Comparison of ENCODE assay signal across 21 mouse cellular contexts in the genomic region with DNA sequence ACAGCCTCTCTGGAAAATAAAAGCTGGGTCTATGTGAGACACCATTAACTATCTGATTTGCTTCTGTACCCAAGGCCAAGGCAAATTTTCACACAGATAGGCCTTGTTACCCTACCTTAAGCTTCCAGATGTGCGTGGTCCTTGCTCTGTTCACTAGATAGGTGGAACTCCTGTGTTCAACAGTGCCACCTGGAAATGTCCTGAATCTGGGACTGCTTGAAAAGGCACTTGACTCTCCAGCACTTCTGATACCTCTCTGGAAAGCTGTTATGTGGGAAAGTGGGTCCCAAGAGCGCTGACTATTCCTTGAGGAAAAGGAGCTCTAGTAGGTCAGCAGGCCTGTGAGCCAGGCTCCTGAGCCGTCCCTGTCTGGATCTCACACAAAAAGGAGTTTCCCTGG. TPM values are rescaled to one million over a fixed set of nuclear protein-coding genes. Genes with fewer than 3 reads are reported as not detected.
DNase-seq lines count a peak whose midpoint lies in the region; ATAC-seq and TF ChIP-seq lines count a peak whose summit lies in the region.
"Had no signal": no experiment of that assay in that cellular context is flagged by ENCODE, and none has a peak within 500 bp of the region (broad histone marks: within the 10 kb centered on the region; RNA-seq: fewer than 3 reads in every experiment).

No protein-coding gene starts in this region.

- peak overlapping the region; percentile 74 for H3K4me2 ChIP-seq in kidney, embryonic 15.5 days
- H3K4me2 ChIP-seq in limb, embryonic 14.5 days (replicated peaks; ENCODE audit: low read depth, low read length, severe bottlenecking), result peak overlapping the region; percentile 96
- H3K4me2 ChIP-seq in stomach, postnatal 0 days (replicated peaks; ENCODE audit: low read depth), result no peak overlapping the region
- no peak overlapping the region for H3K4me2 ChIP-seq in forebrain, embryonic 14.5 days (ENCODE audit: low read length)
- H3K4me2 ChIP-seq: heart, embryonic 13.5 days; midbrain, embryonic 15.5 days had no signal

- peaks cover 6% of the 10 kb centered on the region; the same call in 1 of the 2 replicates for H3K4me1 ChIP-seq in embryonic facial prominence, embryonic 10.5 days
- H3K4me1 ChIP-seq in kidney, embryonic 15.5 days, result peaks cover 47% of the 10 kb centered on the region
- peaks cover 23% of the 10 kb centered on the region for H3K4me1 ChIP-seq in limb, embryonic 14.5 days (ENCODE audit: control insufficient read depth, insufficient read depth, low read length)
- H3K4me1 ChIP-seq in stomach, postnatal 0 days (replicated peaks; ENCODE audit: control insufficient read depth, insufficient read depth), result no peaks in the 10 kb centered on the region
- H3K4me1 ChIP-seq in forebrain, embryonic 14.5 days (ENCODE audit: control insufficient read depth, insufficient read depth, low read length), result no peaks in the 10 kb centered on the region

- peak overlapping the region; percentile 96 for H3K9ac ChIP-seq in kidney, embryonic 15.5 days
- peak overlapping the region; percentile 100 for H3K9ac ChIP-seq in limb, embryonic 14.5 days (ENCODE audit: low read depth, low read length, severe bottlenecking)
- H3K9ac ChIP-seq in stomach, postnatal 0 days (ENCODE audit: low read length), result no peak overlapping the region
- no peak overlapping the region for H3K9ac ChIP-seq in forebrain, embryonic 14.5 days (ENCODE audit: low read length)
- H3K9ac ChIP-seq: forebrain, postnatal 0 days; heart, embryonic 13.5 days; midbrain, embryonic 15.5 days had no signal

- no peak for ATAC-seq in kidney, embryonic 15.5 days (replicated peaks; ENCODE audit: low FRiP score)
- ATAC-seq in limb, embryonic 14.5 days (ENCODE audit: low FRiP score, low read depth), result no peak
- no peak for ATAC-seq in stomach, postnatal 0 days (ENCODE audit: low FRiP score, low TSS enrichment)
- ATAC-seq in forebrain, embryonic 14.5 days, result no peak
- ATAC-seq: activated CD4-positive, CD25-positive, alpha-beta regulatory T cell, adult 4 months; forebrain, postnatal 0 days; midbrain, embryonic 15.5 days had no signal

- H3K4me3 ChIP-seq in embryonic facial prominence, embryonic 10.5 days, result no peak overlapping the region
- peak overlapping the region; percentile 76 for H3K4me3 ChIP-seq in kidney, embryonic 15.5 days (replicated peaks)
- H3K4me3 ChIP-seq in limb, embryonic 14.5 days (replicated peaks; ENCODE audit: low read length), result peak overlapping the region; percentile 90
- H3K4me3 ChIP-seq in stomach, postnatal 0 days (ENCODE audit: low read depth, low read length), result no peak overlapping the region
- no peak overlapping the region for H3K4me3 ChIP-seq in forebrain, embryonic 14.5 days (ENCODE audit: low read depth, low read length)
- H3K4me3 ChIP-seq: heart, embryonic 13.5 days; midbrain, embryonic 15.5 days had no signal

- TF ChIP-seq EP300 in stomach, postnatal 0 days (optimal IDR thresholded peaks at IDR 0.05), result no peak

- no peak for TF ChIP-seq CTCF in stomach, postnatal 0 days (IDR thresholded peaks at IDR 0.05; ENCODE audit: low read depth)

- no peak for TF ChIP-seq POLR2A in limb, embryonic 14.5 days (IDR thresholded peaks at IDR 0.05; ENCODE audit: borderline replicate concordance, extremely low read depth, insufficient read depth, insufficient read length)

- peak; percentile 76 for DNase-seq in heart, adult 11 months
- no peak for DNase-seq in heart, adult 8-10 months (ENCODE audit: low spot score)
- DNase-seq in embryonic facial prominence, embryonic 10.5 days (ENCODE audit: low spot score), result peak; percentile 29
- no peak for DNase-seq in limb, embryonic 14.5 days (ENCODE audit: low spot score)
- DNase-seq in spleen, postnatal 14 days (ENCODE audit: low spot score in 2 of 2), result no peak
- DNase-seq in stomach, postnatal 0 days (ENCODE audit: low spot score), result no peak
- no peak for DNase-seq in forebrain, embryonic 14.5 days (ENCODE audit: low spot score)
- DNase-seq: adrenal gland, postnatal 36 days; cerebellum, adult 9-11 months; forebrain, postnatal 0 days; liver; lung, adult 2 months had no signal

- peaks cover 100% of the 10 kb centered on the region for H3K27me3 ChIP-seq in embryonic facial prominence, embryonic 10.5 days (replicated peaks; ENCODE audit: low read depth, poor library complexity, severe bottlenecking)
- H3K27me3 ChIP-seq in kidney, embryonic 15.5 days, result peaks cover 16% of the 10 kb centered on the region; the same call in 1 of the 2 replicates
- no peaks in the 10 kb centered on the region for H3K27me3 ChIP-seq in limb, embryonic 14.5 days (ENCODE audit: control insufficient read depth, insufficient read depth, low read length)
- peaks cover 60% of the 10 kb centered on the region for H3K27me3 ChIP-seq in stomach, postnatal 0 days (ENCODE audit: control insufficient read depth, insufficient read depth, low read length)
- H3K27me3 ChIP-seq in forebrain, embryonic 14.5 days (replicated peaks; ENCODE audit: control insufficient read depth, insufficient read depth, low read length), result peaks cover 98% of the 10 kb centered on the region

- no peaks in the 10 kb centered on the region for H3K36me3 ChIP-seq in embryonic facial prominence, embryonic 10.5 days (replicated peaks)
- no peaks in the 10 kb centered on the region for H3K36me3 ChIP-seq in kidney, embryonic 15.5 days
- peaks cover 28% of the 10 kb centered on the region for H3K36me3 ChIP-seq in limb, embryonic 14.5 days (ENCODE audit: control insufficient read depth, insufficient read depth, low read length)
- no peaks in the 10 kb centered on the region for H3K36me3 ChIP-seq in stomach, postnatal 0 days (ENCODE audit: control insufficient read depth, insufficient read depth, low read length)
- no peaks in the 10 kb centered on the region for H3K36me3 ChIP-seq in forebrain, embryonic 14.5 days (ENCODE audit: control insufficient read depth, insufficient read depth, low read length)
- H3K36me3 ChIP-seq: heart, embryonic 13.5 days; midbrain, embryonic 15.5 days had no signal

- H3K9me3 ChIP-seq in embryonic facial prominence, embryonic 10.5 days, result no peaks in the 10 kb centered on the region
- H3K9me3 ChIP-seq in kidney, embryonic 15.5 days (replicated peaks), result no peaks in the 10 kb centered on the region
- H3K9me3 ChIP-seq in limb, embryonic 14.5 days (ENCODE audit: control insufficient read depth, low read length), result no peaks in the 10 kb centered on the region
- no peaks in the 10 kb centered on the region for H3K9me3 ChIP-seq in stomach, postnatal 0 days (ENCODE audit: control insufficient read depth, low read length)
- no peaks in the 10 kb centered on the region for H3K9me3 ChIP-seq in forebrain, embryonic 14.5 days (replicated peaks; ENCODE audit: control insufficient read depth, low read length)
- H3K9me3 ChIP-seq: heart, embryonic 13.5 days; midbrain, embryonic 15.5 days had no signal

- WGBS in embryonic facial prominence, embryonic 10.5 days, result 7% methylated on average over 3 of the region's 3 CpGs
- 25% methylated on average over 3 of the region's 3 CpGs for WGBS in kidney, embryonic 15.5 days
- WGBS in limb, embryonic 14.5 days, result 16% methylated on average over 3 of the region's 3 CpGs
- WGBS in stomach, postnatal 0 days, result 11% methylated on average over 3 of the region's 3 CpGs
- WGBS in forebrain, embryonic 14.5 days, result 4% methylated on average over 3 of the region's 3 CpGs

- no peak overlapping the region for H3K27ac ChIP-seq in embryonic facial prominence, embryonic 10.5 days (replicated peaks)
- peak overlapping the region; percentile 97 for H3K27ac ChIP-seq in kidney, embryonic 15.5 days
- H3K27ac ChIP-seq in limb, embryonic 14.5 days (replicated peaks; ENCODE audit: low read depth, low read length), result peak overlapping the region; percentile 99
- no peak overlapping the region for H3K27ac ChIP-seq in stomach, postnatal 0 days (replicated peaks)
- H3K27ac ChIP-seq in forebrain, embryonic 14.5 days (ENCODE audit: low read depth, low read length), result no peak overlapping the region
- H3K27ac ChIP-seq: heart, embryonic 13.5 days; macrophage; midbrain, embryonic 15.5 days had no signal

RNA-seq across cellular contexts. Expression of a gene that starts 3.8 kb away (rescaled TPM):
- total RNA-seq in heart, adult 8-10 months (2022), result not detected
- polyA plus RNA-seq in embryonic facial prominence, embryonic 10.5 days (2016; fragmentation: Nextera tagmentation; extraction: Ambion mirVana), result not detected in 2 replicates
- polyA plus RNA-seq in kidney, embryonic 15.5 days (2015; fragmentation: Nextera tagmentation; extraction: Ambion mirVana), result 157 and 172 TPM in 2 replicates
- 111 and 136 TPM in 2 replicates for polyA plus RNA-seq in limb, embryonic 14.5 days (2012; rRNA removed)
- 117 and 149 TPM in 2 replicates for polyA plus RNA-seq in limb, embryonic 14.5 days (2014; fragmentation: Nextera tagmentation; extraction: Ambion mirVana)
- polyA plus RNA-seq in stomach, postnatal 0 days (2015; fragmentation: Nextera tagmentation; extraction: Ambion mirVana), result 0.06 TPM in 1 of 2 replicates, not detected in the other
- not detected in 2 replicates for polyA plus RNA-seq in forebrain, embryonic 14.5 days (2014; fragmentation: Nextera tagmentation; extraction: Ambion mirVana)
- total RNA-seq: forebrain, postnatal 0 days; layer of hippocampus, adult 18-20 months; neutrophil, adult 5-6 weeks had no signal
- polyA plus RNA-seq: activated CD4-positive, CD25-positive, alpha-beta regulatory T cell, adult 4 months; forebrain, postnatal 0 days; heart, embryonic 13.5 days; lung, adult 2 months; macrophage had no signal

RNA-seq across cellular contexts. Expression of a gene that starts 5.9 kb away (rescaled TPM):
- total RNA-seq in heart, adult 8-10 months (2022), result not detected
- not detected in 2 replicates for polyA plus RNA-seq in embryonic facial prominence, embryonic 10.5 days (2016; fragmentation: Nextera tagmentation; extraction: Ambion mirVana)
- 53.4 and 65.1 TPM in 2 replicates for polyA plus RNA-seq in kidney, embryonic 15.5 days (2015; fragmentation: Nextera tagmentation; extraction: Ambion mirVana)
- 107 and 134 TPM in 2 replicates for polyA plus RNA-seq in limb, embryonic 14.5 days (2012; rRNA removed)
- 39.0 and 45.2 TPM in 2 replicates for polyA plus RNA-seq in limb, embryonic 14.5 days (2014; fragmentation: Nextera tagmentation; extraction: Ambion mirVana)
- polyA plus RNA-seq in stomach, postnatal 0 days (2015; fragmentation: Nextera tagmentation; extraction: Ambion mirVana), result 0.13 and 0.61 TPM in 2 replicates
- not detected in 2 replicates for polyA plus RNA-seq in forebrain, embryonic 14.5 days (2014; fragmentation: Nextera tagmentation; extraction: Ambion mirVana)
- total RNA-seq: forebrain, postnatal 0 days; layer of hippocampus, adult 18-20 months; neutrophil, adult 5-6 weeks had no signal
- polyA plus RNA-seq: forebrain, postnatal 0 days; lung, adult 2 months; midbrain, embryonic 15.5 days had no signal

RNA-seq across cellular contexts. Expression of a gene that starts 8.8 kb away (rescaled TPM):
- total RNA-seq in heart, adult 8-10 months (2022), result not detected
- polyA plus RNA-seq in embryonic facial prominence, embryonic 10.5 days (2016; fragmentation: Nextera tagmentation; extraction: Ambion mirVana), result not detected in 2 replicates
- polyA plus RNA-seq in kidney, embryonic 15.5 days (2015; fragmentation: Nextera tagmentation; extraction: Ambion mirVana), result 34.3 and 34.8 TPM in 2 replicates
- polyA plus RNA-seq in limb, embryonic 14.5 days (2012; rRNA removed), result 32.6 and 41.2 TPM in 2 replicates
- 31.1 and 39.0 TPM in 2 replicates for polyA plus RNA-seq in limb, embryonic 14.5 days (2014; fragmentation: Nextera tagmentation; extraction: Ambion mirVana)
- polyA plus RNA-seq in stomach, postnatal 0 days (2015; fragmentation: Nextera tagmentation; extraction: Ambion mirVana), result not detected in 2 replicates
- not detected in 2 replicates for polyA plus RNA-seq in forebrain, embryonic 14.5 days (2014; fragmentation: Nextera tagmentation; extraction: Ambion mirVana)
- total RNA-seq: adrenal gland, postnatal 36 days; forebrain, postnatal 0 days; hematopoietic stem cell, adult 5-6 weeks; layer of hippocampus, adult 18-20 months; neutrophil, adult 5-6 weeks had no signal
- polyA plus RNA-seq: activated CD4-positive, CD25-positive, alpha-beta regulatory T cell, adult 4 months; forebrain, postnatal 0 days; heart, embryonic 13.5 days; lung, adult 2 months; macrophage; testis, adult 2 months had no signal

RNA-seq across cellular contexts. Expression of a gene that starts 15.2 kb away (rescaled TPM):
- under 1 TPM in 3 of 4 experiments, not detected in 1; 0.19 to 0.55 (median 0.31) TPM for total RNA-seq in heart, adult 8-10 months (2022)
- 0.15 TPM in 1 of 2 replicates, not detected in the other for polyA plus RNA-seq in embryonic facial prominence, embryonic 10.5 days (2016; fragmentation: Nextera tagmentation; extraction: Ambion mirVana)
- 26.7 and 27.2 TPM in 2 replicates for polyA plus RNA-seq in kidney, embryonic 15.5 days (2015; fragmentation: Nextera tagmentation; extraction: Ambion mirVana)
- 15.8 and 17.0 TPM in 2 replicates for polyA plus RNA-seq in limb, embryonic 14.5 days (2012; rRNA removed)
- polyA plus RNA-seq in limb, embryonic 14.5 days (2014; fragmentation: Nextera tagmentation; extraction: Ambion mirVana), result 8.9 and 10.1 TPM in 2 replicates
- polyA plus RNA-seq in stomach, postnatal 0 days (2015; fragmentation: Nextera tagmentation; extraction: Ambion mirVana), result 8.1 and 8.5 TPM in 2 replicates
- not detected in 2 replicates for polyA plus RNA-seq in forebrain, embryonic 14.5 days (2014; fragmentation: Nextera tagmentation; extraction: Ambion mirVana)
- total RNA-seq: forebrain, postnatal 0 days; neutrophil, adult 5-6 weeks had no signal
- polyA plus RNA-seq: activated CD4-positive, CD25-positive, alpha-beta regulatory T cell, adult 4 months; forebrain, postnatal 0 days; midbrain, embryonic 15.5 days had no signal

RNA-seq across cellular contexts. Expression of a gene that starts 23.7 kb away (rescaled TPM):
- total RNA-seq in heart, adult 8-10 months (2022), result under 1 TPM in 1 of 4 experiments, not detected in 3; 0.54 TPM
- polyA plus RNA-seq in embryonic facial prominence, embryonic 10.5 days (2016; fragmentation: Nextera tagmentation; extraction: Ambion mirVana), result not detected in 2 replicates
- polyA plus RNA-seq in kidney, embryonic 15.5 days (2015; fragmentation: Nextera tagmentation; extraction: Ambion mirVana), result 0.92 TPM in 1 of 2 replicates, not detected in the other
- polyA plus RNA-seq in limb, embryonic 14.5 days (2012; rRNA removed), result 3.2 and 4.6 TPM in 2 replicates
- 1.1 TPM in 1 of 2 replicates, not detected in the other for polyA plus RNA-seq in limb, embryonic 14.5 days (2014; fragmentation: Nextera tagmentation; extraction: Ambion mirVana)
- 0.21 TPM in 1 of 2 replicates, not detected in the other for polyA plus RNA-seq in stomach, postnatal 0 days (2015; fragmentation: Nextera tagmentation; extraction: Ambion mirVana)
- polyA plus RNA-seq in forebrain, embryonic 14.5 days (2014; fragmentation: Nextera tagmentation; extraction: Ambion mirVana), result not detected in 2 replicates
- total RNA-seq: forebrain, postnatal 0 days; hematopoietic stem cell, adult 5-6 weeks; layer of hippocampus, adult 18-20 months; neutrophil, adult 5-6 weeks had no signal
- polyA plus RNA-seq: activated CD4-positive, CD25-positive, alpha-beta regulatory T cell, adult 4 months; forebrain, postnatal 0 days; heart, embryonic 13.5 days; macrophage; midbrain, embryonic 15.5 days; testis, adult 2 months had no signal

Comparison
In these comparisons a context has a peak if more than half of its experiments do, and no peak if none do; other contexts are left out.
1. DNase-seq: peak in heart, adult 11 months (single experiment) and embryonic facial prominence, embryonic 10.5 days (single experiment); none in heart, adult 8-10 months (single experiment), limb, embryonic 14.5 days (single experiment), spleen, postnatal 14 days (0 of 2), stomach, postnatal 0 days (single experiment) and forebrain, embryonic 14.5 days (single experiment).
2. H3K27ac ChIP-seq: peak in kidney, embryonic 15.5 days (single experiment) and limb, embryonic 14.5 days (single experiment); none in embryonic facial prominence, embryonic 10.5 days (single experiment), stomach, postnatal 0 days (single experiment) and forebrain, embryonic 14.5 days (single experiment).
3. H3K4me3 ChIP-seq: peak in kidney, embryonic 15.5 days (single experiment) and limb, embryonic 14.5 days (single experiment); none in embryonic facial prominence, embryonic 10.5 days (single experiment), stomach, postnatal 0 days (single experiment) and forebrain, embryonic 14.5 days (single experiment).
4. H3K4me2 ChIP-seq: peak in kidney, embryonic 15.5 days (single experiment) and limb, embryonic 14.5 days (single experiment); none in stomach, postnatal 0 days (single experiment) and forebrain, embryonic 14.5 days (single experiment).
5. H3K9ac ChIP-seq: peak in kidney, embryonic 15.5 days (single experiment) and limb, embryonic 14.5 days (single experiment); none in stomach, postnatal 0 days (single experiment) and forebrain, embryonic 14.5 days (single experiment).
6. RNA of a gene that starts 3.8 kb away (polyA plus RNA-seq): 157 to 172 TPM in kidney, embryonic 15.5 days and 111 to 149 TPM in limb, embryonic 14.5 days; not detected in embryonic facial prominence, embryonic 10.5 days, 0.06 TPM in stomach, postnatal 0 days and not detected in forebrain, embryonic 14.5 days; every median in the first group is over 100 times any median in the second.
7. RNA of a gene that starts 5.9 kb away (polyA plus RNA-seq): 39.0 to 134 TPM in limb, embryonic 14.5 days and 53.4 to 65.1 TPM in kidney, embryonic 15.5 days; 0.13 to 0.61 TPM in stomach, postnatal 0 days, not detected in embryonic facial prominence, embryonic 10.5 days and not detected in forebrain, embryonic 14.5 days; every median in the first group is over 10 times any median in the second.
8. RNA of a gene that starts 8.8 kb away (polyA plus RNA-seq): 34.3 to 34.8 TPM in kidney, embryonic 15.5 days and 31.1 to 41.2 TPM in limb, embryonic 14.5 days; not detected in embryonic facial prominence, embryonic 10.5 days, not detected in stomach, postnatal 0 days and not detected in forebrain, embryonic 14.5 days; every median in the first group is over 10 times any median in the second.